In the genomic region with DNA sequence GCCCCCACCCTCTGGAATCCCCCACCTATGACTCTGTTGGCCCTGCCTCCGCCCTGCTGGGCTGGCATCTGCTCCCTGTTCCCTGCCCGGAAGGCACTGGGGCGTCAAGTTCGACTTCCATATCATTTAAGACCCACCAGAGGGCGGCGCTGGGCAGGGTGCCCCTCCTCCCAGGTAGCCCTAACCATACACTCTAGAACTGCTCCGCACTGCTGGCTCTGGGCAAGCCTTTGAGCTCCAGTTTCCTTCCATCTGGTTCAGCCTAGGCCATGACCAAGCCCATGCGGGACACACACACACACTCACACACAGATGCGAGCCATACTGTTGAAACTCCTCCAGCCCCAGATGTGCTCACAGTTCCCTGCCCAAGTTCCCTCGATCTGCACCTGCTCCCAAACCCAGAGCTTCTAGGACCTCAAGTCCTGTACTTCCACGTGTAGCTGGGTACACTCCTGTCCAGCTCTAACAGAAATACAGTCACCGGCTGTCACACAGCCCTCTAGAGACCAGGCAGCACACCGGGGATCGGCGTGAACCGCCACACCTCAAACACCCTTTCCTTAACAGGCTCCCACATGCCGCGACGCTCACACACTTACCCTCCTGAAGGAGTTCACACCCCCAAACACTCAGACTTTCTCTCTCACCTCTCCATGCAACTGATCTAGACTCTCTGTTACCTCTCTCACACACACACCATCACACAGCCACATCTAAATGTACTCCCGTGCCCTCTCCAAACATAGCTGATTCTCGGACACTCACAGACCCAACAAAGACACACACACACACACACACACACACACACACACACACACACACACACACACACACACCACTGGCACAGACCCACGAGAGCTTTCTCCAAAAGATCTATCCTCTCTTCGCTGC, we compare ENCODE assay signal across 9 mouse cellular contexts. TPM values are rescaled to one million over a fixed set of nuclear protein-coding genes. Genes with fewer than 3 reads are reported as not detected.
DNase-seq lines count a peak whose midpoint lies in the region; ATAC-seq lines count a peak whose summit lies in the region.
"Had no signal": no experiment of that assay in that cellular context is flagged by ENCODE, and none has a peak within 500 bp of the region (broad histone marks: within the 10 kb centered on the region; RNA-seq: fewer than 3 reads in every experiment).

No protein-coding gene starts in this region.

- ATAC-seq in heart, embryonic 12.5 days (ENCODE audit: insufficient number of reproducible peaks, low FRiP score), result no peak
- ATAC-seq in forebrain, embryonic 13.5 days, result peak; percentile 46

- H3K36me3 ChIP-seq in heart, embryonic 12.5 days, result no peaks in the 10 kb centered on the region
- H3K36me3 ChIP-seq in forebrain, embryonic 13.5 days (ENCODE audit: poor library complexity, severe bottlenecking), result no peaks in the 10 kb centered on the region
- no peaks in the 10 kb centered on the region for H3K36me3 ChIP-seq in midbrain, embryonic 10.5 days

- H3K4me1 ChIP-seq in heart, embryonic 12.5 days (replicated peaks), result peaks cover 13% of the 10 kb centered on the region
- H3K4me1 ChIP-seq in forebrain, embryonic 13.5 days, result peaks cover 70% of the 10 kb centered on the region
- peaks cover 83% of the 10 kb centered on the region for H3K4me1 ChIP-seq in midbrain, embryonic 10.5 days

- DNase-seq in heart, postnatal 36 days, result no peak
- DNase-seq in ZHBTc4 (ENCODE audit: low read depth, low spot score) (peak; percentile 67), liver (no peak)
- DNase-seq in midbrain, embryonic 10.5 days (ENCODE audit: low spot score), result peak; percentile 50
- DNase-seq in Muller cell, postnatal 12 days (ENCODE audit: inconsistent ontology term), result no peak
- no peak for DNase-seq in ovary, postnatal 14 days (ENCODE audit: low spot score)

- peaks cover 100% of the 10 kb centered on the region for H3K27me3 ChIP-seq in heart, embryonic 12.5 days (replicated peaks)
- H3K27me3 ChIP-seq in forebrain, embryonic 13.5 days, result peaks cover 77% of the 10 kb centered on the region
- peaks cover 100% of the 10 kb centered on the region for H3K27me3 ChIP-seq in midbrain, embryonic 10.5 days (ENCODE audit: low read depth, poor library complexity, severe bottlenecking)

- H3K27ac ChIP-seq in heart, embryonic 12.5 days (ENCODE audit: poor library complexity, severe bottlenecking), result no peak overlapping the region
- peak overlapping the region; percentile 59 for H3K27ac ChIP-seq in forebrain, embryonic 13.5 days
- H3K27ac ChIP-seq in midbrain, embryonic 10.5 days (replicated peaks), result peak overlapping the region; percentile 84

- H3K9me3 ChIP-seq in heart, embryonic 12.5 days (replicated peaks), result no peaks in the 10 kb centered on the region
- no peaks in the 10 kb centered on the region for H3K9me3 ChIP-seq in forebrain, embryonic 13.5 days (replicated peaks)
- H3K9me3 ChIP-seq in midbrain, embryonic 10.5 days (replicated peaks), result no peaks in the 10 kb centered on the region

- H3K4me2 ChIP-seq in heart, embryonic 12.5 days, result peak overlapping the region; percentile 58
- H3K4me2 ChIP-seq in forebrain, embryonic 13.5 days, result peak overlapping the region; percentile 96

- no peak overlapping the region for H3K9ac ChIP-seq in heart, embryonic 12.5 days
- H3K9ac ChIP-seq in forebrain, embryonic 13.5 days, result peak overlapping the region; percentile 80

- peak overlapping the region; percentile 35 for H3K4me3 ChIP-seq in heart, embryonic 12.5 days
- peak overlapping the region; percentile 62 for H3K4me3 ChIP-seq in forebrain, embryonic 13.5 days
- peak overlapping the region; percentile 72 for H3K4me3 ChIP-seq in midbrain, embryonic 10.5 days
- H3K4me3 ChIP-seq: erythroblast, embryonic 14.5 days had no signal

- 4% methylated on average over 23 of the region's 23 CpGs for WGBS in heart, embryonic 12.5 days
- under 1% methylated on average over 23 of the region's 23 CpGs for WGBS in forebrain, embryonic 13.5 days
- WGBS in midbrain, embryonic 10.5 days, result 4% methylated on average over 23 of the region's 23 CpGs

- intact Hi-C loops in heart, postnatal 36 days (cut with DNase I), result no loop called here

RNA-seq across cellular contexts. Expression of a gene that starts 1.1 kb away (rescaled TPM):
- 0.17 TPM in 1 of 2 replicates, not detected in the other for polyA plus RNA-seq in heart, embryonic 12.5 days (2016; fragmentation: Nextera tagmentation; extraction: Ambion mirVana)
- under 1 TPM in 1 of 2 experiments, not detected in 1; 0.33 TPM for total RNA-seq in heart, postnatal 36 days (2021)
- 28.6 and 29.4 TPM in 2 replicates for polyA plus RNA-seq in forebrain, embryonic 13.5 days (2015; fragmentation: Nextera tagmentation; extraction: Ambion mirVana)
- polyA plus RNA-seq in midbrain, embryonic 10.5 days (2016; fragmentation: Nextera tagmentation; extraction: Ambion mirVana), result 9.5 and 19.8 TPM in 2 replicates

Comparison
In these comparisons a context has a peak if more than half of its experiments do, and no peak if none do; other contexts are left out.
1. DNase-seq: peak in ZHBTc4 (single experiment) and midbrain, embryonic 10.5 days (single experiment); none in heart, postnatal 36 days (0 of 2), Muller cell, postnatal 12 days (single experiment), liver (single experiment) and ovary, postnatal 14 days (single experiment).
2. Peak in every context shown above with its lines, with median percentiles within 50 percentile points of each other: H3K4me3 ChIP-seq.